Mouse (Mus musculus) G1E (cell line): Measurements from ENCODE around the gene Btbd9.

Experiments used
- CTCF ChIP-seq: IDR thresholded peaks from 2 replicates; pipeline ENCODE4 v1.5.1; 2012; ENCODE audit warnings: low read depth, low read length, inconsistent platforms, mixed read lengths
- TAL1 ChIP-seq: conservative IDR thresholded peaks from 2 replicates; pipeline ENCODE4 v1.6.1; 2012; ENCODE audit warnings: low read depth, low read length, inconsistent platforms, mixed read lengths

DNA sequence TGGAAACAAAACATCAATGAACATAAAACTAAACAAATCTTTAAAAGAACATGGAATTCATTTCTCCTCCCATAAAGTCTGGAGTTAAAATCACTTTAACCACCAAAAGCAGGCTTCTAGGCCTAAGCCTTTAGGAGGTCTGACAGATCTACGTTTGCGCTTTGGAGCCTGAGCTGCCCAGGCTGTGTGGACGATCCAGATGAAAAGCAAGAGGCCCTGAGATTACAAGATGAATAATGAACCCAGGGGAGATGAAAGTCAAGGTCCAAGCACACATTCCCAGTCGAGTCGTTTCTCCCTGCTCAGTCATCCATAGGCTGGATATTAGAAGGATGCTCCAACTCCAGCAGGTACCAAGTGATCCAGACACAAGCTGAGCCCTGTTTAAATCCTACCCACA, 39.6 kb downstream of the Btbd9 start:
- TF ChIP-seq CTCF (no peak), TAL1 (no peak)
